Mouse (Mus musculus): Measurements from ENCODE around the gene Tpx2. TPM values are rescaled to one million over a fixed set of nuclear protein-coding genes. Genes with fewer than 3 reads are reported as not detected.

Tpx2 gene
- total and polyA plus RNA-seq, 2 experiments from 2014 or later, result 8.1 to 14.3 TPM

GRCm38 (mm10) chr2:152825713-152826112 is 22.1 kb upstream of the Tpx2 start:
- no peak overlapping the region for H3K27ac ChIP-seq

DNA sequence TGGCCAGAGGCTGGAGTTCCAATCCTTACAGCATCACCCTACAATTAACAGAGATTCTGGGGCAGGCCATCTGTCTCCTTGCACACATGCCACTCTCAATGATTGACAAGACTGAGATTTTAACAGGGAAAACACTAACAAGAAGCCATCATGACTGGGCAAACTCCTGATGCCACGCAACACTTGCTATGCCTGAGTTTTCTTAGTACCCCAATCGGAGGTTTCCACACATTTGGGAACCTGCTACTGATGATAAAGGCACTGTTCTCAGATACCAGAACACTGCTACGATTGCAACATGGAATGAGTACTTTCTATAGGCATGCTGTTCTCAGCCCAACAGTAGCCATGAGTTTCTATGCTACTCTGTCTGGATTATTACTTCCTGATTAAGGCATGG is 21.3 kb upstream of the Tpx2 start:
- Histone ChIP-seq H3K27ac (no peak overlapping the region), H3K4me3 (ENCODE audit: low read length) (no peak overlapping the region), H3K36me3 (ENCODE audit: insufficient read depth, low read length) (no peaks in the 10 kb centered on the region), H3K9me3 (ENCODE audit: low read length) (no peaks in the 10 kb centered on the region), H3K27me3 (ENCODE audit: insufficient read depth, low read length) (no peaks in the 10 kb centered on the region), H3K4me2 (ENCODE audit: low read depth, low read length) (peak overlapping the region; percentile 84), H3K4me1 (ENCODE audit: insufficient read depth, low read length) (peaks cover 40% of the 10 kb centered on the region), H3K9ac (replicated peaks; ENCODE audit: low read length) (no peak overlapping the region)
- DNase-seq (ENCODE audit: low spot score), result no peak
- ATAC-seq, result no peak
- WGBS, result 83% methylated on average over 3 of the region's 3 CpGs
- TF ChIP-seq CTCF (IDR thresholded peaks at IDR 0.05; ENCODE audit: low read depth), result no peak

More at GRCm38 (mm10) chr2:152825713-152826112, 22.1 kb upstream of the Tpx2 start:
- WGBS, result 94% methylated on average over 2 of the region's 2 CpGs
- H3K36me3 ChIP-seq (ENCODE audit: insufficient read depth, low read length), result no peaks in the 10 kb centered on the region
- no peaks in the 10 kb centered on the region for H3K9me3 ChIP-seq (ENCODE audit: low read length)
- DNase-seq (ENCODE audit: low spot score), result no peak
- no peak for TF ChIP-seq CTCF (IDR thresholded peaks at IDR 0.05; ENCODE audit: low read depth)
- no peak for ATAC-seq
- peaks cover 48% of the 10 kb centered on the region for H3K4me1 ChIP-seq (ENCODE audit: insufficient read depth, low read length)
- H3K4me3 ChIP-seq (ENCODE audit: low read length), result no peak overlapping the region
- no peak overlapping the region for H3K9ac ChIP-seq (replicated peaks; ENCODE audit: low read length)
- peak overlapping the region; percentile 84; the same call in 1 of the 2 replicates for H3K4me2 ChIP-seq (ENCODE audit: low read depth, low read length)
- H3K27me3 ChIP-seq (ENCODE audit: insufficient read depth, low read length), result no peaks in the 10 kb centered on the region

DNA sequence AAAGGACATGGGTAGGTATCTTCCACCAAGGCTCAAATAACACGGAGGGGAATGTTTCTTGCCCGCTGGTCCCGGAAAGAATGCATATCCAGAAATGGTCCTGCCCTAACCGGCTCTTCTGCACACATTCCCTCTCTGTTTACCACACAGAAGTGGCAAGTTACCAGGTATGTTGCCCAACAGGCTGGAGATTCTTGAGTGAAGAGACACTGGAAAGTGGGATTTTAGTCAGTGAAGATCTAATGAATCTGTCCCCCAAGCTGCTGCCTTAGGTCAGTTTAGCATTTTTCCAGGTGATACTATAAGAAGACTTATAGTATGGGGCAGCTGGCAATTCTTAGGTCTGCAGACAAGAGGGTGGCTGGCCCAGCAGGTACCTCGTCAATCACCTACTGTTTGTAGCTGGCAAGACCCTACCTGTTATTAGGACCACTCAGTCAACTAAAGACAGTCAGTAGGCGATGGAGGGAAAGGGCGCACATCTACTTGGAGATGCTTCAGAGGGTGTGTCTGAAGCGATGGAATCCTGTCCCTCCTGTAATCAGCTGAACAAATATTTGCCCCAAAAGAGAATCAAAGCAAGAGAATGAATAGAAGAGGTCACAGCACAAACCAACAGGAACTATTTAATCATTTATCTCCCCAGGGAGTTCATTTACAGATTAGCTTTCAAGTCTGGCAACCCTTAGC is 20.3 kb upstream of the Tpx2 start:
- Histone ChIP-seq H3K27me3 (ENCODE audit: insufficient read depth, low read length) (no peaks in the 10 kb centered on the region), H3K9ac (replicated peaks; ENCODE audit: low read length) (peak overlapping the region; percentile 31), H3K9me3 (ENCODE audit: low read length) (no peaks in the 10 kb centered on the region), H3K36me3 (ENCODE audit: insufficient read depth, low read length) (no peaks in the 10 kb centered on the region), H3K27ac (no peak overlapping the region), H3K4me2 (ENCODE audit: low read depth, low read length) (peak overlapping the region; percentile 84), H3K4me1 (ENCODE audit: insufficient read depth, low read length) (peaks cover 38% of the 10 kb centered on the region), H3K4me3 (ENCODE audit: low read length) (peak overlapping the region; percentile 66)
- TF ChIP-seq CTCF (IDR thresholded peaks at IDR 0.05; ENCODE audit: low read depth), result no peak
- 79% methylated on average over 8 of the region's 8 CpGs for WGBS
- no peak for DNase-seq (ENCODE audit: low spot score)
- no peak for ATAC-seq

GRCm38 (mm10) chr2:152828011-152828370 is 19.8 kb upstream of the Tpx2 start:
- WGBS, result 55% methylated on average over 4 of the region's 4 CpGs
- H3K9me3 ChIP-seq (ENCODE audit: low read length), result no peaks in the 10 kb centered on the region
- H3K36me3 ChIP-seq (ENCODE audit: insufficient read depth, low read length), result no peaks in the 10 kb centered on the region
- no peaks in the 10 kb centered on the region for H3K27me3 ChIP-seq (ENCODE audit: insufficient read depth, low read length)
- no peak for TF ChIP-seq CTCF (IDR thresholded peaks at IDR 0.05; ENCODE audit: low read depth)
- H3K27ac ChIP-seq, result peak overlapping the region; percentile 0; the same call in 1 of the 2 replicates
- H3K4me3 ChIP-seq (ENCODE audit: low read length), result peak overlapping the region; percentile 66
- H3K4me1 ChIP-seq (ENCODE audit: insufficient read depth, low read length), result peaks cover 38% of the 10 kb centered on the region
- peak overlapping the region; percentile 31 for H3K9ac ChIP-seq (replicated peaks; ENCODE audit: low read length)
- no peak for ATAC-seq
- H3K4me2 ChIP-seq (ENCODE audit: low read depth, low read length), result peak overlapping the region; percentile 84
- DNase-seq (ENCODE audit: low spot score), result no peak

DNA sequence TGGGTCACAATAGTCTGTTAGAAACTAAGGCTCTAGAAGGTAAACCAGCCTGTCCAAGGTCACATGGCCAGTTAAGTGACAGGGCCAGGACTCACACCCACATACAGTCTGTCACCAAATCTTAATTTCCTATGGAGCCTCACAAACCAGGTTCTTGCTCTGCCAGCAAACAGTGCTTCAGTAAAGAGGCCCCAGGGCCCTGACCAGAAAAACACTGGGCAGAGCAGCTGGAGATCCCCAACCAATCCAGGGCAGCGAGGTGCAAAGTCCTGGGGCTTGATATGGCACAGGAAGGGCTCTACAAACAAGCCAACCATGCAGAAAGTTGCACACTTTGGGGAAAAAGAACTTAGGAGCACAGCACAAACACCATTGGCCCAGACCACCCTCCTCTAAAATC is 19.2 kb upstream of the Tpx2 start:
- ATAC-seq, result no peak
- H3K4me1 ChIP-seq (ENCODE audit: insufficient read depth, low read length), result peaks cover 38% of the 10 kb centered on the region
- H3K27me3 ChIP-seq (ENCODE audit: insufficient read depth, low read length), result no peaks in the 10 kb centered on the region
- no peaks in the 10 kb centered on the region for H3K36me3 ChIP-seq (ENCODE audit: insufficient read depth, low read length)
- H3K9me3 ChIP-seq (ENCODE audit: low read length), result no peaks in the 10 kb centered on the region
- H3K27ac ChIP-seq, result peak overlapping the region; percentile 0; the same call in 1 of the 2 replicates
- no peak for TF ChIP-seq CTCF (IDR thresholded peaks at IDR 0.05; ENCODE audit: low read depth)
- H3K4me3 ChIP-seq (ENCODE audit: low read length), result peak overlapping the region; percentile 66
- 35% methylated on average over 1 of the region's 1 CpGs for WGBS
- H3K4me2 ChIP-seq (ENCODE audit: low read depth, low read length), result peak overlapping the region; percentile 84
- no peak for DNase-seq (ENCODE audit: low spot score)
- H3K9ac ChIP-seq (replicated peaks; ENCODE audit: low read length), result peak overlapping the region; percentile 83

DNA sequence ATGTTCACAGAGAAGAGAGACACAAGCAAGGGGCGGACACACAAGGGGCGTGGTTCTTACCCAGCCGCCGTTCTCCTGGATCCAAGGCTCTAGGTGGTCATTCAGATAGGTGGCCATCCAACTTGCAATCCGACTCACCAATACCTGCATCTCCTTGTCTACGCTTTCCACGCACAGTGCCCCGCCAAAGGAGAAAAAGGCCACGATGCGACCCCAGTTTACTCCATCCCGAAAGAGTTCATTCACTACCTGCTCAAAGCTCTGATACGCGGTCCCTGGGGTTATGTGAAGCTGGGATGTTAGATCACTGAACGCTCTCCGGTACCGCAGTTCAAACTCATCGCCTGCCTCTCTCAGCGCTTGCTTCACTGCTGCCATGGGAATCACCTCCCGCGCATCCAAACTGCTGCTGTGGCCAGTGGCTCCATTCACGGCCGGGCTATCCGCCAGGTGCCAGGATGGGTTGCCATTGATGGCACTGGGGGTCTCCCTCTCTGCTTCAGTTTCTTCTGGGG is 18.3 kb upstream of the Tpx2 start:
- no peaks in the 10 kb centered on the region for H3K9me3 ChIP-seq (ENCODE audit: low read length)
- H3K27me3 ChIP-seq (ENCODE audit: insufficient read depth, low read length), result no peaks in the 10 kb centered on the region
- H3K4me3 ChIP-seq (ENCODE audit: low read length), result peak overlapping the region; percentile 66
- ATAC-seq (no peak), DNase-seq (ENCODE audit: low spot score) (peak; percentile 56)
- H3K4me1 ChIP-seq (ENCODE audit: insufficient read depth, low read length), result peaks cover 38% of the 10 kb centered on the region
- peak overlapping the region; percentile 84 for H3K4me2 ChIP-seq (ENCODE audit: low read depth, low read length)
- peak overlapping the region; percentile 95 for H3K27ac ChIP-seq
- TF ChIP-seq CTCF (IDR thresholded peaks at IDR 0.05; ENCODE audit: low read depth), result no peak
- H3K36me3 ChIP-seq (ENCODE audit: insufficient read depth, low read length), result no peaks in the 10 kb centered on the region
- H3K9ac ChIP-seq (replicated peaks; ENCODE audit: low read length), result peak overlapping the region; percentile 83
- whole genome bisulfite sequencing, result 53% methylated on average over 23 of the region's 23 CpGs

Measured in hindbrain, postnatal 0 days (tissue).